Mouse (Mus musculus) inflammation-experienced regulatory T-cells, adult 6 months (primary cell): ENCODE measurements around the gene Cldn19. TPM values are rescaled to one million over a fixed set of nuclear protein-coding genes. Genes with fewer than 3 reads are reported as not detected.

Experiments
- ATAC-seq: one replicate; pipeline ENCODE4 v1.8.0; 2017
- polyA plus RNA-seq, 3 experiments: library from polyadenylated mRNA; unstranded; fragments of 100-300 nt; shearing (Covaris generic); gene quantifications; one replicate each; pipeline ENCODE4 v1.2.1; 2017

Gene Cldn19
- not detected for polyA plus RNA-seq

DNA sequence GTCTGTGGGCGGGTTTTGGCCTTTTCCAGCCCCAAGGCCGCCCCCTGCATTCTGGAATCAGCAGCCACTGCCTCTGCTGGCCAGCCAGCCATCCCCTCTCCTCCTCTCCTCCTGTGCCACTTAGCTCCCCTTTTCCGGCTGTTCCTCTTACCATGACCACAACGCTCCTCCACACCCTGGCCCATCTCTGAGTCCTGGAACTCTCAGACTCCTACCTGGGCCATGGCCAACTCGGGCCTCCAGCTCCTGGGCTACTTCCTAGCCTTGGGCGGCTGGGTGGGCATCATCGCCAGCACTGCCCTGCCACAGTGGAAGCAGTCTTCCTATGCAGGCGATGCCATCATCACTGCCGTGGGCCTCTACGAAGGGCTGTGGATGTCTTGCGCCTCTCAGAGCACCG lies at the start of gene Cldn19:
Gene Cldn19 (plus strand): TSS at position 64 of the 400 bp plus-strand sequence.
- ATAC-seq = no peak

DNA sequence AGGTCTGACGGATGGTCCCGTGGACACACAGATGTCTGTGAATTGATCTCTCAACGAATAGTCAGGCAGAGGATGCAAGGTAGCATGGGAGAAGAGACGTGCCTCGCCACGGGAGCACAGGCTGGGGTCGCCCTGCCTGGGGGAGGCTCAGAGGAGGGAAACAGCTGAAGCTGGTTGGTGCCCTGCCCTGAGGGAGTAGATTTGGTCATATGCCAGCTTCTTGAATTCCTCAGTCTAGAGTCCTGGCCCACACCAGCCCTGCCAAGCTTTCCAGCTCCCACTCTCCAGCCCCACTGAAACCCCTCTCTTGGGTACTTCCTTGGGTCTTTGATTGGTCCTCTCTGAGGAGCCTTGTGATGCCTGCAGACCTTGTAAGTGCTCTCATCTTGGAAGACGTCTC lies 38.5 kb upstream of the Cldn19 start:
- no peak for ATAC-seq

DNA sequence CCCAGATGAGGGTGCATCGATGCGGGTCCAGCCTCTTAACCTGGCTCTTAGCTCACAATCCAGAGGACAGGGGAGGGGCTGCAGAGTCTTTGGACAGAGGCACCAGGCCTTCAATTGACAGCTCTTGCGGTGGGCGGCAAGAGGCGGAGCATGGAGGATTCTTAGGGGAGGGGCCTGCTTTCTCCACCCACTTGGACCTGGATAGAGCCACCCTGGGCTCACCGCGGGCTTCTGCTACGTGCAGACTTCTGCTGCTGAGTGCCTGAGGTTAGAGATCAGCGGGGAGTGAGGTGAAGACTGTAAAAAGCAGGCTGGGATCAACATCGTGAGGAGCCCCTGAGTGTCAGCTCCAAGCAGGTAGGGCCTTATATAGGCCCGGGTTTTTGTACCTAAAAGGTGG lies 37.0 kb upstream of the Cldn19 start, which contains the start of gene Tmem269:
Gene Tmem269 (minus strand): TSS at position 49 of the 400 bp plus-strand sequence.
- no peak for ATAC-seq

- peak; percentile 63 for ATAC-seq
These were observed 31.5 kb upstream of the Cldn19 start for GRCm38 (mm10) chr4:119223696-119224095.

GRCm38 (mm10) chr4:119224534-119224933 lies 30.7 kb upstream of the Cldn19 start:
- ATAC-seq = no peak

DNA sequence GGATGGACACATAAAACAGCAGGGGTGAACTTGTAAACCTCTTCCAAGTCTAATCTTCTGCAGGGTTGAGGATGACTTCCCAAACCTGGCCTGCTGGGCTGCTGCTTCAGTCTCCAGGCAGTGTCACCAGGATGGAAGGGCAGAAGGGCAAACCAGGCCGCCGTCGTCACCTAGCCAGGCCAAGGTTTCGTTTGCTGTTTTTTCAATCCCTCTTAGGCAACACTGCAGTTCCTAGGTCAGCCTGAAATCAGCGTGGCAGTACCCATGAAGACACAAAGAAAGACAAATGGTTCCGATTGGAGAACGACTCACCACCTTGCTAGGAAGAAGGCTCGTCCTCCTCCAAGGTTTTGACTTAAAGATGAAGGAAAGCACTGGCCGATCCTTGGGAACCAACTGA lies 29.5 kb upstream of the Cldn19 start:
- no peak for ATAC-seq

- ATAC-seq = no peak
These were observed 28.5 kb upstream of the Cldn19 start for GRCm38 (mm10) chr4:119226751-119227150.

- peak; percentile 99 for ATAC-seq
These were observed 22.6 kb upstream of the Cldn19 start, which contains the start of the genes AU022252 and P3h1 for GRCm38 (mm10) chr4:119232410-119233255. AU022252 (minus strand) TSS chr4:119232712. P3h1 (plus strand) TSS chr4:119232915.

DNA sequence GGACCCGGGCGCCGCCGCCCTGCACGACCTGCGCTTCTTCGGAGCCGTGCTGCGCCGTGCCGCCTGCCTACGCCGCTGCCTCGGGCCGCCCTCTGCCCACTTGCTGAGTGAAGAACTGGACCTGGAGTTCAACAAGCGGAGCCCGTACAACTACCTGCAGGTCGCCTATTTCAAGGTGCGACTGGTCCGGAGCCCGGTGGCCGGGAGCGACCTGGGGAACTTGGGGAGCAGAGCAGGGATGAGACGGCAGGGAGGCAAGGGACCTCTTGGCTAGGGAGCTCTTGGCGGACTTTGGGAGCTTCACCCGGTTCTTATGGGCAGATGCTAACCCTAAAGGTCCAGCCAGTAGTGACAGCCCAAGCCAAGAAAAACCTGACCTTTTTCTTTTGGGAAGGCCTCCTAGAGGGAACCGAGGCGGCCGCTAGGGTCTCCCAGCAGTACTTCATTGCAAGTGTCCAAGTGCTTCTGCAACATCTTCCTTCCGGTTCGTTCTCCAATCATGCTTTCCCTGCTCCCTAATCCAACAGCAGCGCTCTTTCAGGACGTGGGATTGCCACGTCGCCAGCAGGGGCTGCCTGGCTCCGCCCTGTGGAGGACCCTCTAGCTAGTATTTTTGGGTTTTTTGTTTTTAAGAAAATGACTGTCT lies 21.8 kb upstream of the Cldn19 start:
- ATAC-seq = peak; percentile 7

GRCm38 (mm10) chr4:119234348-119234747 lies 20.9 kb upstream of the Cldn19 start:
- ATAC-seq = no peak

DNA sequence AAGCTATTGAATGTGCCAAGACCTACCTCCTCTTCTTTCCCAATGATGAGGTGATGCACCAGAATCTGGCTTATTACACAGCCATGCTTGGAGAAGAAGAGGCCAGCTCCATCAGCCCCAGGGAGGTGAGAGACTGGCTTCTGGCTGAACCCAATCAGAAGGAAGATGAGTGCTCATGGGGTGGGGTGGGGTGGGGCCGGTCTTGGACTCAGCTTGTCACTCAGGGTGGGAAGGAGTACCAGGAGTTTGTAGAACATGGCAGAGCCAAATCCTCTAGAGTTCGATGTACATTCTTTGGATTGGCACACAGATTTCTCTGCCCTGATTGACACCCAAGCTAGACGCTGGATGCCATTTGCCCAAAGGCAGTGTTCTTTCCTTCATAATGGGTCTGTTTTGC lies 16.6 kb upstream of the Cldn19 start:
- no peak for ATAC-seq

DNA sequence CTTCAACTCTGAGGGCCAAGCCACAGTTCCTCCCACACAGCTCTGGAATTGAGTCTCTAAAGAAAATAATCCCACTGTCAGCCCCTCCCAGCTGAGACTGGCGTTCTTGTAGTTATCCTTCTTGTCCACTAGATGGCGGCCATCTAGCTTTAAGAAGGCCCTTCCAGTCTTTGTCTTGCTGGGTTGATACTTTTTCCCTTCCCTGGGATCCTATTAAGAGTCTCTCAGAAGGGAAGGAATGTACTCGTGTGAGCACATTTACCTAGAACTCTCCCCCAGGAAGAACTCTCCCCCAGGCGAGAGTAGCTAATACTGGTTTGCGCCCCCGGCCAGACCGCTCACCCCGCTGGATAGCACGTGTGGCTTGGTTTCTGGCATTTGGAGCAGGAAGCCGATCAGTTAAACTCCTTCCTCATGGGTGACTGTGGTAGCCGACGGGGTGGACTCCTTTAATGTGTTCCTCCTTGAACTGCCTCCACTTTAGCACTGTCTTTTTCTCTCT lies 16.0 kb upstream of the Cldn19 start:
- ATAC-seq = peak; percentile 94

DNA sequence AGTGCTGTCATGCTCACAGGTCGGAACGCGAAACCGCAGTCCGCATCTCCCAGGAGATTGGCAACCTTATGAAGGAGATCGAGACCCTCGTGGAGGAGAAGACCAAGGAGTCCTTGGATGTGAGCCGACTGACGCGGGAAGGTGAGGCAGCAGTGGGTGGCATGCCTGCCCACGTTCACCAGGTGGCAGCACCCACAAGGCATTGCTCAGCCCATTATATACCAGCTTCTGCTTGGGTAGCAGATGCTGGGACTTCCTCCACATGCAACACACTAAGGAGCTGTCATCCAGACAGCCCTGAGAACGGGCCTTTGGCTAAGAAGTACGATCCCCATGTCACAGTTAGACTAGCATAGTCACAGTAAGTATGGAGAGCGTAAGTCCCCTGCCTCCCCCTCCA lies 13.6 kb upstream of the Cldn19 start:
- no peak for ATAC-seq

DNA sequence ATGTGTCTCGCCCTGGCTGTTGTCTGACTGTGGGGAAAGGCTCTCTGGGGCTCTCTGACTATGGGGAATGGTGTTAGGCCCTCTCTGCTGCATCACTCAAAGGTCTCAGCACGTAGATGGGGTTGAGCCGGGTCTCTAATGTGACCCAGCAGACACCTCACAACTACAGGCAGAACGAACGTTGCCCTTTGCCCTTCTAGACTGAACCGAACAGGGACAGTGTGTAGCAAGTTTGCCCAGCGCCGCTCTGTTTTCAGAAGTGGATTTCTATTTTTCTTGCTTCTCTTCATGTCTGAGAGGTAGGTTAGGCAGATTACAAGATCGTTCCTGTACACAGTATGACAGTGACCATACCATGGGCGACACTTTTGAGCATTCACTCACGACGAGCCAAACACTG lies 12.6 kb upstream of the Cldn19 start:
- no peak for ATAC-seq

DNA sequence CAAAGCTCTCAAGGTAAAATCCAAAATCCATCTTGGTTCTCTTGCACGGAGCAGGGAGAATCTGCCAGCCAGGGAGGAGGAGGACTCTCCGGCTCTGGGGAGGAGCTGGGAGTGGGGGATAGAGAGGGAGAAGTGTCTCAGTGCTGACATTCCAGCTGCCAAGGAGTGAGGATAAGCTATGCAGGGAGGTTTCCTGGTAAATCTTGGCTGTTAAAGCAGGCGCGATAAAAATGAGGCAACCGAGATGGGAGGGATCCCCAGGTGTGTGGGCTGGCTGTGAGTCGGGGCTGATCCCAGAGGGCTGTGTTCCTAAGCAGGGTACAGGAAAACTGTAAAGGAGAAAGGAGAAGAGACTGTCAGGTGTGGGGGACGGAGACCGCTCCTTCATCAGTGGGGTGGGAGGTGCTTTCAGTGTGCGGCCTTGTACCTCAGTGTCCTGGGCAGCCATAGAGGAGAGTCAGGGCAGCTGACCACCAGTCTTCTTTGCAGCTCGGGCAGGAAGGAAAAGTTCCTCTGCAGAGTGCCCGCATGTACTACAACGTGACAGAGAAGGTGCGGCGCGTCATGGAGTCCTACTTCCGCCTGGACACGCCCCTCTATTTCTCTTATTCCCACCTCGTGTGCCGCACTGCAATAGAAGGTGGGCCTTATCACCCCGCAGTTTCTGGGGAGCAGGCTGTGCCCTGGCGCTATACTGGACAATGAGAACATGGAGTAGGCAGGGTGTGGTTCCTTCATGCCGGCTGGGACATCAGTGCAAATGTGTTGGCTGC lies 10.6 kb upstream of the Cldn19 start:
- no peak for ATAC-seq

GRCm38 (mm10) chr4:119245556-119245955 lies 9.7 kb upstream of the Cldn19 start:
- no peak for ATAC-seq

DNA sequence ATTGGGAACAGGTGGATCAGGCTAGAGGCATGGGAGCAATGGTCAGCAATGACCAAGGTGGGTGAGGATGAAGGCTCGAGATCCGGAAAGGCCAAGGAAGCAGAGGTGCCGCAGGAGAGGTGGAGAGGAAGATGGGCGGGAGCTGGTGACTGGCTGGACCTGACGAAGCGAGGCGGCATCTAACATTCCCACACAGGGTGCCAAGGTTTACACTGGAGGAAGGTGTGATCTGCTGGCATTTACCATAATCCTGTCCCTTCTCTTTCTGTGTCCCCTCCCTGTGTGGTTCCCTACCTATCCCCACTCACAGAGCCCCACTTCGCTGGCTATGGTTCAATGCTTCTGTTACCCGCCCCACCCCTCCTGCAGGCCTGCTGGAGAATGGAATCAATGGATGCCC lies 9.3 kb upstream of the Cldn19 start:
- no peak for ATAC-seq

DNA sequence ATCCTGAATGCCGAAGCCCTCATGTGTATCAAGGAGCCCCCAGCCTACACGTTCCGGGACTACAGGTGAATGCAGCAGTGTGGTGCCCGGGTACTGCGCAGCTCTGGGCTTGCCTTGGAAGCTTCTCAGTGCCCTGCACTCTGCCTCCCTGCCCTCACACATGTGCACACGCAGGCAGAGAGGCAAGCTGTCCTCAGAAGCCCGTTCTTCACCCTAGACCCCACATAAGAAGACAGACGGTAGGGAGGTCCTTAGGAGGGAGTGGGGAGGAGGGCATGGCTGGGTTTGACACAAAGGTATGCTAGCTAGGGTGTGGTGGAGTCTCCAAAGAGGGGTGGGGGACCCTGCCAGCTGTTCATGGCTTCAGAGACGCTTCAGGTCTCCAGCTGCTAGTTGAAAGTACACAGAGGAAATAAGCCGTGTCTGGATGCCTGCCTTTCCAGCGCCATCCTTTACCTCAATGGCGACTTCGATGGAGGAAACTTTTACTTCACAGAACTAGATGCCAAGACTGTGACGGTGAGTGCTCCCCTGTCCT lies 8.5 kb upstream of the Cldn19 start:
- ATAC-seq = no peak

DNA sequence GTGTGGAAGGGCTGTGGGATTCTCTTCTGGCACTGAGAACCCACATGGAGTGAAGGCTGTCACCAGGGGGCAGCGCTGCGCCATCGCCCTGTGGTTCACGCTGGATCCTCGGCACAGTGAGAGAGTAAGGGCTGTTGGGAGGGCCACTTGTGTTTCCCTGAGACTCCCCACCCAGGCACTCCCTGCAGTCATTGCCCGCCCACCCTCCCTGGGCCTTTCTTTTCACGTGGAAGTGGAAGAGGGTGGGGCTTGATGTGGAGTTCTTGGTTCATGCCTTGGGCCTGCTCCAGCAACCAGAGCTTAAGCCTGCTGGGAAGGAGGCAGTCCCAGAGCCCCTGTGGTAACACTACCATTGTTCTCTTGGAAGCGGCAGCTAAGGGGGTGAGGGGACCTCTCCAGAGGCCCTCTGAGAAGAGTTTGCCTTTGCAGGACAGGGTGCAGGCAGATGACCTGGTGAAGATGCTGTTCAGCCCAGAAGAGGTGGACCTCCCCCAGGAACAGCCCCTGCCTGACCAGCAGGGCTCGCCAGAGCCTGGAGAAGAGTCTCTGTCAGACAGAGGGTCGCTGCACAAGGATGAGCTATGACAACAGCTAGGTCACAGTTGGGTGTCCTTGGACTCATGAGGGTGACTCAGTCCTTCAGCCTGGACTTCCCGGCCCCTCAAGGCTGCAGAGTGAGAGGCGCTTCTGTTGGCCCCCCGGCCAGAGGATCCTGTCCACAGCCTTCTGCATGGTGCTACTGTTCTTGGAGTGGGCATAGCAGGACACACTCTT lies 7.6 kb upstream of the Cldn19 start:
- ATAC-seq = peak; percentile 64

DNA sequence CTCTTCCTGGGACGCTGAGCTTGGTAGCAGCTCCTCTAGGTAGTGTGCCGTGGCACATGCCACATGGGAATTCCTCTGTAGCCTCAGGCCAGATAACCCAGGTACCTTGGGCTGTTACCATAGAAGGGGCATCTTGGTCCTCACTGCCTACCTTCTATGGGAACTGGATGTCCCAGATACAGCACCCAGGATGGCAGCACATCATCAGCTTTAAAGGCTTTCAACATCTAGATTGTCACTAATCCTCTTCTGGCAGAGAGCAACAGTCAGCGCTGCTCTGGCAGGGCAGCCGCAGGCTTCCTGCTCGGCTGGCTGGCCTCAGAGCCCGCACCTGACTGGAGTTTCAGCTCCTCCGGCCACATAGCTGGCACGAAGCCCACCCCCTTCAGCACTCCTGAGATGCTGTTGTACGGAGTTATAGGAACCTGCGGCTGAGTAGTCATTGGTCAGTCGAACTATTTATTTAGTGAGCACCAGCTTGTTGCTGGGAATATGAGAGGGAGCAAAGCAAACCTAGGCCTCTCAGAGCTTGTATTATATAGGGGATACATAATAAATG lies 6.7 kb upstream of the Cldn19 start:
- no peak for ATAC-seq

DNA sequence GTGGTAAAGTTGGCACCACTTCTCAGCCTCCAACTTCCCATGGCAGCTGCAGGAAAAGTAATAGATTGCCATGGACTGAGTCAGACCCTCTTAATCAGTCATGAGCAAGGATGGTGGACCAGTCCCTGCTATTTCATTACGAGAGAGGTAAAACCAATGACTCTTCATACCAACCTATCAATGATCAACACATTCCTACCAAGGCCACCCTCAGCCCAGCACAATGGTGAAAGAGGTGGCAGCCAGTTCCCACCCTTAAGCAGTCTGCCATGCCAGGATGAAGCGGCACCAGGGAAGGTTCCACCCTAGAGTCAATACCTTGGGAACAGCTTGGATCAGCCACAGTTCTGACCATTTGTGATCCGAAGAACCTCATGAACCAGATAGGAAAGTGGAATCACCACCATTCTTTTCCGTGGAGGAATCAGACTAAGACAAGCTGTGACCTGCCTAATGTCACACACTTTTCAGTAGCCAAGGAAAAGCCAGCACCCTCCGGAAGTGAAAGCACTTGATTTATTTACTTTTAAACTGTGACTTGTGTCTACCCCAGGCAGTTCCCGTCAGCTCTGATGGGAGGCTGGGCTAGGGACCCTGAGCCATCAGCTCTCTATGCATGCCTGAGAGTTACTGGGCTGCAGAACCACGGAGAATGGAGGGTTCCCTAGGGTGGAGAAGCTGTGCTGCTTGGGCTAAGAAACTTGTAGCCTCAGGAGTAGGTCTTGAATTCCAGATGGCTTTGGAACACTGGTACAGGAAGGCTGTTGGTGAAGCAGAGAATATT lies 3.0 kb upstream of the Cldn19 start:
- no peak for ATAC-seq
